Mouse (Mus musculus): ENCODE results near the gene Kynu.

The Kynu gene

GRCm38 (mm10) chr2:43646962-43647361 lies 91.8 kb downstream of the Kynu start:
- no peak for DNase-seq (ENCODE audit: low spot score in 2 of 2)

GRCm38 (mm10) chr2:43669588-43669987 lies 114.5 kb downstream of the Kynu start:
- no peak for DNase-seq (ENCODE audit: low spot score in 2 of 2)

GRCm38 (mm10) chr2:43673619-43674018 lies 118.5 kb downstream of the Kynu start:
- peak; percentile 40 to 79 for DNase-seq (ENCODE audit: low spot score in 2 of 2)

GRCm38 (mm10) chr2:43674098-43674497 lies 119.0 kb downstream of the Kynu start:
- DNase-seq (ENCODE audit: low spot score in 2 of 2), result no peak

DNA sequence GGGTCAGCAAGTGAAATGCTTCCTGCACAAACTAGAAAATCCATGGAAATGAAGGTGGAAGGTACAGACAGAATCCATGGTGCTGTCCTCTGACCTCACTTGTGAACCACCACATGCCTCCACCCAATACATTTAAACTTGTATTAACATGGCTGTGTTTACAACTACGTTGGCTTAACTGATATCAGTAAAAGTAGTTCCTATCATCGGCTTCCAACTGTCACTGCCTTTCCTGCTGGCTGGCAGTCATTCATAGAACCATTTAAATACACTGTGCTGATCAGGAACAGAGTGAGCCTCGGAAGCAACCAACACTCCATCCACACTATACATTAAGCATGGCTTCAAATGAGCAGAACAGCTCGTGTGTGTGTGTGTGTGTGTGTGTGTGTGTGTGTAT lies 120.1 kb downstream of the Kynu start:
- DNase-seq (ENCODE audit: low spot score in 2 of 2), result no peak

- peak in 1 of 2 experiments; percentile 14 for DNase-seq (ENCODE audit: low spot score in 2 of 2)
These were observed 135.3 kb downstream of the Kynu start for GRCm38 (mm10) chr2:43690402-43690801.

DNA sequence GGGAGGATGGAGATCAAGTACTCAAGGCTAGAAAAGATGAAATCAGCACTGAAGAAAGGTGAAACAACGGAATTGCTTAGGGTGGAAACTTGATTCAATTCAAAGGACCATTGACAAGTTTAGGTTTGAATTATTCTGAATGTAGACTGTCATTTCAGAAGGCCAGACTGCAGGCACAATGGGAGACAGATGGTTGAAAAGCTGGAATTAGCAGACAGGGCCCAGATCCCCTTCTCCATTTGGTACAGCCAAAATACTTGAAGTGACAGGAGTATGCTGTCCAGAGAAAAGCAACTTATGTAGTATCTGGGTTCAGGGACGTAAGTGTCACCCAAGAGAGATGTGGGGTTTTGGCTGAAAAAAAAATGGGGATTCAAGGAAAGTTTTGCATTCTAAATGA lies 136.2 kb downstream of the Kynu start:
- peak in 1 of 2 experiments; percentile 14 for DNase-seq (ENCODE audit: low spot score in 2 of 2)

DNA sequence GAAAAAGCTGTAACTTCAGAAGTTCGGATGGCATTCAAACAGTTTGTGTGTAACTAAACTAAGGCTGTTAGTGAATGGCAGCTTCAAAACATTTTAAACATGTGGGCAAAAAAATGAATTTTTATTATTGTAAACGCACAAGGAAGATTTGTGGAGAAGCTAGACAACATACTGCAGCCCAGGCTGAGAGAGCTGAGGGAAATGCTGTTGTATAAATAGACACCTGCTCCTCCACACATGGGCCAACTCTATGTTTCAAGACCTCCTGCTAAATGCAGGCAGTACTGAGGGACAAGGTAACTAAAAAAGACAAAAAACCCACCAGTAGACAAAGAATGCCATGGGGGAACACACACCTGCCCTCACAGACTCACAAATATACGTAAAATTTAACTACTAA lies 140.5 kb downstream of the Kynu start:
- DNase-seq (ENCODE audit: low spot score in 2 of 2), result no peak

DNA sequence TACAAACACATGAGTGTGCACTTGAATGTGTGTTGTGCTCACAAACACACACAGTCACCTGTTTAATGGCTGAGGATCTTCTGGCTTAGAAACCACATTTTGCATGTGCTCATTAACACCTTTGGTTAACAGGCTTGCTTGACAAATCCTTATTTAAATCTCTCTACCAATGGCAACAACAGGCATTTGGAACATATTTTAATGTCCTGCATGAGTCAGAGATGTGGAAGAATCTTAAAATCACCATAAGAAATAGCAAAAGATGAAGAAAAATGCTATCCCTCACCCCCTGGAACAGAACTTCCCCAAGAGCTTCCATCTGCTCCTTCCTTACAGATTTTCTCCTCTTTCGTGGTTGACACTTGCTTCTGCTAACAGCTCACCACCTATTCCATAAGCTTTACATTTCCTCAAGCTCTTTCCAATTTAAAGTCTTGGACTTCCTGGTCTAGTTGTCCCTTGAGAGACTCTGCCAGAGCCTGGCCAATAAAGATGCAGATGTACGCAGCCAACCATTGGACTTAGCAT lies 157.5 kb downstream of the Kynu start:
- peak; percentile 6 to 39 for DNase-seq (ENCODE audit: low spot score in 2 of 2)

- DNase-seq (ENCODE audit: low spot score in 2 of 2), result peak; percentile 70 to 86
These were observed 167.4 kb downstream of the Kynu start for GRCm38 (mm10) chr2:43722446-43723103.

- DNase-seq (ENCODE audit: low spot score in 2 of 2), result no peak
These were observed 168.0 kb downstream of the Kynu start for GRCm38 (mm10) chr2:43723104-43723541.

GRCm38 (mm10) chr2:43727181-43727580 lies 172.1 kb downstream of the Kynu start:
- DNase-seq (ENCODE audit: low spot score in 2 of 2), result no peak

DNA sequence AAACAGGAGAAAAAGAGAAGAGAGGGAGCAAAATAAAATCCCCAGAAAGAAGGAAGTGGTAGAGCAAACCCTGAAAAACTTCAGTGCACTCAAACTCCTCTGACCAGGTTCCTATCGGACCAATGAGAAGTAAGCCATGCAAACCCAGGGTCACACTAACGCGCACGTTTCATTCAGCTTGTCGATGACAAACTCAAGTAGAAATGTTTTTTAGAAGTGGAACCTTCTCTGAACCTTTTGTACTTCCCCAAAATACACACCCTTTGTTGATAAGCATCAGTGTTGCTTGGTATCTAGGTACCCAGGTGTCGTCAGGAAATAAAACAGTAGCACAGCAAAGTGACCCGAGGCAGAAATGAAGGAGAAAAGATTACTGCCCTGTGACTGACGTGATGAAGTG lies 172.6 kb downstream of the Kynu start:
- DNase-seq (ENCODE audit: low spot score in 2 of 2), result no peak

- DNase-seq (ENCODE audit: low spot score in 2 of 2), result no peak
These were observed 173.7 kb downstream of the Kynu start for GRCm38 (mm10) chr2:43728831-43729230.
